Mouse (Mus musculus): ENCODE data around the gene Arl15. TPM values are rescaled to one million over a fixed set of nuclear protein-coding genes. Genes with fewer than 3 reads are reported as not detected.
A peak's percentile ranks its signal among the peaks of the same experiment; 100 is the strongest.

Arl15 gene
- total and polyA plus RNA-seq, 3 experiments = 3.2 to 9.6 (median 9.1) TPM

GRCm38 (mm10) chr13:113901001-113901545, 106.8 kb downstream of the Arl15 start:
- Histone ChIP-seq H3K4me3 (no peak overlapping the region), H3K9ac (ENCODE audit: low read depth, low read length) (no peak overlapping the region), H3K27ac (no peak overlapping the region), H3K27me3 (ENCODE audit: control insufficient read depth, insufficient read depth, low read length) (no peaks in the 10 kb centered on the region), H3K79me2 (replicated peaks; ENCODE audit: control insufficient read depth, insufficient read depth, low read length) (0 out of 2 replicates have a peak, but pooled peaks cover 2% of the 10 kb centered on the region), H3K36me3 (ENCODE audit: control insufficient read depth, insufficient read depth, low read length) (no peaks in the 10 kb centered on the region; the same call in 1 of the 2 replicates), H3K4me1 (ENCODE audit: control insufficient read depth, insufficient read depth, low read length) (peaks cover 6% of the 10 kb centered on the region)
- TF ChIP-seq POLR2A (IDR thresholded peaks at IDR 0.05; ENCODE audit: insufficient read depth, low read depth, low read length) = no peak
- TF ChIP-seq EP300 (IDR thresholded peaks at IDR 0.05; ENCODE audit: insufficient read depth, low read depth, low read length) = no peak
- no peak for TF ChIP-seq CTCF (IDR thresholded peaks at IDR 0.05)
- intact Hi-C loops (cut with DNase I) = loop anchor here (5.0 kb wide), 1 partner anchor 46 kb away; no protein-coding TSS in a partner anchor
- 66% methylated on average over 11 of the region's 11 CpGs for WGBS
- DNase-seq = peak in 1 of 2 experiments; percentile 13

GRCm38 (mm10) chr13:113903255-113903654, 109.0 kb downstream of the Arl15 start:
- peaks cover 4% of the 10 kb centered on the region; the same call in 1 of the 2 replicates for H3K79me2 ChIP-seq (replicated peaks; ENCODE audit: control insufficient read depth, insufficient read depth, low read length)
- H3K27ac ChIP-seq = no peak overlapping the region
- no peaks in the 10 kb centered on the region for H3K27me3 ChIP-seq (ENCODE audit: control insufficient read depth, insufficient read depth, low read length)
- DNase-seq = no peak
- no peak for TF ChIP-seq POLR2A (IDR thresholded peaks at IDR 0.05; ENCODE audit: insufficient read depth, low read depth, low read length)
- TF ChIP-seq EP300 (IDR thresholded peaks at IDR 0.05; ENCODE audit: insufficient read depth, low read depth, low read length) = no peak
- no peak for TF ChIP-seq CTCF (IDR thresholded peaks at IDR 0.05)
- H3K9ac ChIP-seq (ENCODE audit: low read depth, low read length) = no peak overlapping the region
- intact Hi-C loops (cut with DNase I) = loop anchor here (5.0 kb wide), 1 partner anchor 44 kb away; no protein-coding TSS in a partner anchor
- no peaks in the 10 kb centered on the region; the same call in 1 of the 2 replicates for H3K36me3 ChIP-seq (ENCODE audit: control insufficient read depth, insufficient read depth, low read length)
- H3K4me3 ChIP-seq = no peak overlapping the region
- H3K4me1 ChIP-seq (ENCODE audit: control insufficient read depth, insufficient read depth, low read length) = peaks cover 4% of the 10 kb centered on the region
- 26% methylated on average over 6 of the region's 6 CpGs for WGBS

GRCm38 (mm10) chr13:113911986-113912519, 117.7 kb downstream of the Arl15 start:
- H3K4me3 ChIP-seq = no peak overlapping the region
- no peak for DNase-seq
- no peaks in the 10 kb centered on the region for H3K4me1 ChIP-seq (ENCODE audit: control insufficient read depth, insufficient read depth, low read length)
- peaks cover 3% of the 10 kb centered on the region; the same call in 1 of the 2 replicates for H3K79me2 ChIP-seq (replicated peaks; ENCODE audit: control insufficient read depth, insufficient read depth, low read length)
- TF ChIP-seq CTCF (IDR thresholded peaks at IDR 0.05) (no peak), POLR2A (IDR thresholded peaks at IDR 0.05; ENCODE audit: insufficient read depth, low read depth, low read length) (no peak), EP300 (IDR thresholded peaks at IDR 0.05; ENCODE audit: insufficient read depth, low read depth, low read length) (no peak)
- 75% methylated on average over 11 of the region's 11 CpGs for WGBS
- intact Hi-C loops (cut with DNase I) = no loop called here
- no peak overlapping the region for H3K9ac ChIP-seq (ENCODE audit: low read depth, low read length)
- H3K36me3 ChIP-seq (ENCODE audit: control insufficient read depth, insufficient read depth, low read length) = no peaks in the 10 kb centered on the region
- no peaks in the 10 kb centered on the region for H3K27me3 ChIP-seq (ENCODE audit: control insufficient read depth, insufficient read depth, low read length)
- H3K27ac ChIP-seq = no peak overlapping the region

GRCm38 (mm10) chr13:113914551-113914971, 120.3 kb downstream of the Arl15 start:
- WGBS = 75% methylated on average over 9 of the region's 9 CpGs
- H3K27me3 ChIP-seq (ENCODE audit: control insufficient read depth, insufficient read depth, low read length) = no peaks in the 10 kb centered on the region

GRCm38 (mm10) chr13:113915700-113916099, 121.4 kb downstream of the Arl15 start:
- no peaks in the 10 kb centered on the region for H3K27me3 ChIP-seq (ENCODE audit: control insufficient read depth, insufficient read depth, low read length)
- 94% methylated on average over 14 of the region's 14 CpGs for WGBS
- no peaks in the 10 kb centered on the region for H3K36me3 ChIP-seq (ENCODE audit: control insufficient read depth, insufficient read depth, low read length)
- DNase-seq = no peak
- H3K4me1 ChIP-seq (ENCODE audit: control insufficient read depth, insufficient read depth, low read length) = no peaks in the 10 kb centered on the region
- 0 out of 2 replicates have a peak, but pooled peaks cover 1% of the 10 kb centered on the region for H3K79me2 ChIP-seq (replicated peaks; ENCODE audit: control insufficient read depth, insufficient read depth, low read length)
- H3K9ac ChIP-seq (ENCODE audit: low read depth, low read length) = no peak overlapping the region
- no peak overlapping the region for H3K4me3 ChIP-seq
- no peak overlapping the region for H3K27ac ChIP-seq
- intact Hi-C loops (cut with DNase I) = no loop called here
- TF ChIP-seq POLR2A (IDR thresholded peaks at IDR 0.05; ENCODE audit: insufficient read depth, low read depth, low read length) (no peak), CTCF (IDR thresholded peaks at IDR 0.05) (no peak), EP300 (IDR thresholded peaks at IDR 0.05; ENCODE audit: insufficient read depth, low read depth, low read length) (no peak)

More at GRCm38 (mm10) chr13:113914551-113914971, 120.3 kb downstream of the Arl15 start:
- no peak for DNase-seq
- Histone ChIP-seq H3K4me3 (no peak overlapping the region), H3K9ac (ENCODE audit: low read depth, low read length) (no peak overlapping the region), H3K27ac (no peak overlapping the region), H3K4me1 (ENCODE audit: control insufficient read depth, insufficient read depth, low read length) (no peaks in the 10 kb centered on the region), H3K79me2 (replicated peaks; ENCODE audit: control insufficient read depth, insufficient read depth, low read length) (0 out of 2 replicates have a peak, but pooled peaks cover 1% of the 10 kb centered on the region), H3K36me3 (ENCODE audit: control insufficient read depth, insufficient read depth, low read length) (no peaks in the 10 kb centered on the region)
- no peak for TF ChIP-seq EP300 (IDR thresholded peaks at IDR 0.05; ENCODE audit: insufficient read depth, low read depth, low read length)
- TF ChIP-seq POLR2A (IDR thresholded peaks at IDR 0.05; ENCODE audit: insufficient read depth, low read depth, low read length) = no peak
- TF ChIP-seq CTCF (IDR thresholded peaks at IDR 0.05) = no peak
- intact Hi-C loops (cut with DNase I) = no loop called here

GRCm38 (mm10) chr13:113916761-113917160, 122.5 kb downstream of the Arl15 start:
- DNase-seq = no peak
- no peak overlapping the region for H3K27ac ChIP-seq
- H3K4me3 ChIP-seq = no peak overlapping the region
- no peak overlapping the region for H3K9ac ChIP-seq (ENCODE audit: low read depth, low read length)
- no peak for TF ChIP-seq CTCF (IDR thresholded peaks at IDR 0.05)
- H3K36me3 ChIP-seq (ENCODE audit: control insufficient read depth, insufficient read depth, low read length) = no peaks in the 10 kb centered on the region
- no peaks in the 10 kb centered on the region for H3K27me3 ChIP-seq (ENCODE audit: control insufficient read depth, insufficient read depth, low read length)
- 91% methylated on average over 5 of the region's 5 CpGs for WGBS
- 0 out of 2 replicates have a peak, but pooled peaks cover 1% of the 10 kb centered on the region for H3K79me2 ChIP-seq (replicated peaks; ENCODE audit: control insufficient read depth, insufficient read depth, low read length)
- intact Hi-C loops (cut with DNase I) = no loop called here
- H3K4me1 ChIP-seq (ENCODE audit: control insufficient read depth, insufficient read depth, low read length) = no peaks in the 10 kb centered on the region

Data from heart, adult 2 months (tissue).